Mouse (Mus musculus) megakaryocyte, embryonic 14.5 days (primary cell): Measurements from ENCODE around the gene Mrto4. TPM values are rescaled to one million over a fixed set of nuclear protein-coding genes. Genes with fewer than 3 reads are reported as not detected.

Experiments
- H3K27me3 ChIP-seq: replicated peaks from 2 replicates; pipeline ENCODE3; 2012; ENCODE audit warnings: inconsistent platforms
- H3K36me3 ChIP-seq: replicated peaks from 2 replicates; pipeline ENCODE3; 2012; ENCODE audit warnings: low read length, inconsistent platforms, mixed read lengths
- H3K4me1 ChIP-seq: 2 replicates; pipeline ENCODE4 v1.6.1; 2012; ENCODE audit warnings: inconsistent platforms
- H3K4me3 ChIP-seq: replicated peaks from 2 replicates; pipeline ENCODE3; 2012; ENCODE audit warnings: moderate library complexity, mild to moderate bottlenecking, inconsistent platforms
- H3K9me3 ChIP-seq: 2 replicates; pipeline ENCODE4 v1.6.1; 2012; ENCODE audit warnings: inconsistent platforms
- FLI1 ChIP-seq: IDR thresholded peaks from 2 replicates; pipeline ENCODE4 v1.6.1; 2012; ENCODE audit warnings: low read length, inconsistent platforms, mixed read lengths
- GATA1 ChIP-seq: IDR thresholded peaks from 3 replicates; pipeline ENCODE4 v1.6.1; 2012; ENCODE audit warnings: mixed read lengths, low read length, inconsistent platforms, borderline replicate concordance
- polyA plus RNA-seq: library from polyadenylated mRNA; stranded (reverse); fragments of >175 nt; gene quantifications from 2 replicates; pipeline ENCODE4 v1.2.3, GENCODE M21; 2012; ENCODE audit warnings: low replicate concordance; ENCODE audit not compliant: insufficient read depth

Mrto4 gene
- polyA plus RNA-seq, 1 experiment: 38.8 TPM

DNA sequence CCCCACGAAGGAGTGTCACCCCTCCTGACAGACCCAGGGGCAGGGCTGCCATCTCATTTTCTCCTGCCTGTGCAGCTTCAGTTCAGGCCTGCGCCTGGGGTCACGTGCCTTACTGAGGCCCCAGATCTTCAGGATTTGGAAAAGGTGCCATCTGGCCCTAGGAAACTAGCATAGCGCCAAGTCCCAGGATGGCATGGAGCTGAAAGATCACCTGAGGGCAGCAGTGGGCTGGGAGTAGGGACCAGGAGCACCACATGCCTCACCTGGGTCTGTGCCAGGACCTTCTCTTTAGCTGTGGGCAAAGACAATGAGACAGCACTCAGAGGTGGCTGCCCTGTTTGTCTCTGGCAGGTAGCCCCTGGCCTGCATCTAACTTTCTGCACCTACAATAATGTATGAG, 54.8 kb downstream of the Mrto4 start:
- Histone ChIP-seq H3K4me1 (peaks cover 76% of the 10 kb centered on the region), H3K36me3 (peaks cover 85% of the 10 kb centered on the region), H3K4me3 (no peak overlapping the region), H3K9me3 (no peaks in the 10 kb centered on the region), H3K27me3 (no peaks in the 10 kb centered on the region)
- TF ChIP-seq FLI1 (no peak), GATA1 (no peak)

Other genes starting within 250 kb of the Mrto4 start
- gene Minos1, start 221.5 kb downstream of the Mrto4 start, polyA plus RNA-seq: 1.3 and 27.4 TPM in 2 replicates
- 104 and 238 TPM in 2 replicates for gene Capzb, start 159.7 kb downstream of the Mrto4 start, polyA plus RNA-seq
- 26.5 and 33.4 TPM in 2 replicates for gene Pqlc2, start 41.9 kb downstream of the Mrto4 start, polyA plus RNA-seq
- 35.7 and 43.6 TPM in 2 replicates for gene Akr7a5, start 41.8 kb downstream of the Mrto4 start, polyA plus RNA-seq
- gene Emc1, start within 50 bp of the Mrto4 start, polyA plus RNA-seq: 2.2 and 3.3 TPM in 2 replicates
- gene Ubr4, start within 50 bp of the Mrto4 start, polyA plus RNA-seq: 58.6 and 69.3 TPM in 2 replicates
- 0.63 and 1.8 TPM in 2 replicates for gene Iffo2, start 178.0 kb upstream of the Mrto4 start, polyA plus RNA-seq